Mouse (Mus musculus) olfactory bulb, adult 2 months (tissue): ENCODE results near the gene Creb5.

Experiments used
- CTCF ChIP-seq: fragments of 200-500 bp; IDR thresholded peaks from 2 replicates; pipeline ENCODE4 v1.5.1; 2012; ENCODE audit warnings: low read depth, mild to moderate bottlenecking, low read length, moderate library complexity; ENCODE audit not compliant: insufficient read depth
- POLR2A ChIP-seq: fragments of 200-500 bp; IDR thresholded peaks from 2 replicates; pipeline ENCODE4 v1.6.1; 2012; ENCODE audit warnings: mild to moderate bottlenecking, low read depth, low read length, moderate library complexity; ENCODE audit not compliant: insufficient read depth

- TF ChIP-seq CTCF (no peak), POLR2A (no peak)
Observed at GRCm38 (mm10) chr6:53720009-53720408, 432.9 kb downstream of the Creb5 start.
